Comparison of ENCODE assay signal across 9 mouse cellular contexts in genomic region chr12:102647839-102648564, GRCm38 (mm10). TPM values are rescaled to one million over a fixed set of nuclear protein-coding genes. Genes with fewer than 3 reads are reported as not detected.
DNase-seq lines count a peak whose midpoint lies in the region; ATAC-seq lines count a peak whose summit lies in the region.
"Had no signal": no experiment of that assay in that cellular context is flagged by ENCODE, and none has a peak within 500 bp of the region (broad histone marks: within the 10 kb centered on the region; RNA-seq: fewer than 3 reads in every experiment).

No protein-coding gene starts in this region.

- H3K9me3 ChIP-seq in heart, embryonic 10.5 days, result no peaks in the 10 kb centered on the region
- no peaks in the 10 kb centered on the region for H3K9me3 ChIP-seq in heart, embryonic 11.5 days (replicated peaks; ENCODE audit: control insufficient read depth, low read length)
- H3K9me3 ChIP-seq in intestine, embryonic 15.5 days, result no peaks in the 10 kb centered on the region
- no peaks in the 10 kb centered on the region for H3K9me3 ChIP-seq in liver, embryonic 15.5 days (replicated peaks)
- H3K9me3 ChIP-seq in stomach, embryonic 15.5 days, result no peaks in the 10 kb centered on the region
- H3K9me3 ChIP-seq in forebrain, embryonic 11.5 days (ENCODE audit: control insufficient read depth, low read length), result no peaks in the 10 kb centered on the region
- H3K9me3 ChIP-seq: midbrain, embryonic 15.5 days had no signal

- peak overlapping the region; percentile 29; the same call in 1 of the 2 replicates for H3K27ac ChIP-seq in heart, embryonic 10.5 days
- no peak overlapping the region for H3K27ac ChIP-seq in heart, embryonic 11.5 days (ENCODE audit: low read depth, low read length)
- peak overlapping the region; percentile 38 for H3K27ac ChIP-seq in intestine, embryonic 15.5 days
- peak overlapping the region; percentile 79 for H3K27ac ChIP-seq in liver, embryonic 15.5 days (replicated peaks)
- no peak overlapping the region for H3K27ac ChIP-seq in stomach, embryonic 15.5 days
- no peak overlapping the region for H3K27ac ChIP-seq in forebrain, embryonic 11.5 days (ENCODE audit: low read depth, low read length)
- H3K27ac ChIP-seq: midbrain, embryonic 15.5 days had no signal

- no peak for ATAC-seq in heart, embryonic 11.5 days (replicated peaks; ENCODE audit: insufficient number of reproducible peaks, low FRiP score, low TSS enrichment)
- peak; percentile 48 for ATAC-seq in intestine, embryonic 15.5 days
- ATAC-seq in liver, embryonic 15.5 days (ENCODE audit: insufficient read depth), result peak; percentile 74
- ATAC-seq in stomach, embryonic 15.5 days (ENCODE audit: insufficient read depth, low FRiP score, low read depth), result peak; percentile 44; the same call in 1 of the 2 replicates
- no peak for ATAC-seq in forebrain, embryonic 11.5 days (replicated peaks; ENCODE audit: low FRiP score)
- ATAC-seq: midbrain, embryonic 15.5 days had no signal

- whole genome bisulfite sequencing in heart, embryonic 10.5 days, result 65% methylated on average over 14 of the region's 14 CpGs
- WGBS in heart, embryonic 11.5 days (ENCODE audit: insufficient replicate concordance), result 67% methylated on average over 14 of the region's 14 CpGs
- WGBS in intestine, embryonic 15.5 days, result 56% methylated on average over 14 of the region's 14 CpGs
- WGBS in liver, embryonic 15.5 days (ENCODE audit: insufficient replicate concordance), result 25% methylated on average over 14 of the region's 14 CpGs
- WGBS in stomach, embryonic 15.5 days, result 53% methylated on average over 14 of the region's 14 CpGs
- 88% methylated on average over 14 of the region's 14 CpGs for WGBS in forebrain, embryonic 11.5 days

- H3K27me3 ChIP-seq in heart, embryonic 10.5 days (ENCODE audit: insufficient read depth, poor library complexity, severe bottlenecking), result no peaks in the 10 kb centered on the region
- H3K27me3 ChIP-seq in heart, embryonic 11.5 days (ENCODE audit: control insufficient read depth, insufficient read depth, low read length), result no peaks in the 10 kb centered on the region
- H3K27me3 ChIP-seq in intestine, embryonic 15.5 days (replicated peaks), result no peaks in the 10 kb centered on the region
- no peaks in the 10 kb centered on the region for H3K27me3 ChIP-seq in liver, embryonic 15.5 days
- no peaks in the 10 kb centered on the region for H3K27me3 ChIP-seq in stomach, embryonic 15.5 days (replicated peaks)
- H3K27me3 ChIP-seq in forebrain, embryonic 11.5 days (ENCODE audit: control insufficient read depth, insufficient read depth, low read length), result no peaks in the 10 kb centered on the region
- H3K27me3 ChIP-seq: midbrain, embryonic 15.5 days had no signal

- no peak for DNase-seq in heart, embryonic 10.5 days (ENCODE audit: low spot score)
- no peak for DNase-seq in forebrain, embryonic 11.5 days (ENCODE audit: low spot score)
- no peak for DNase-seq in ovary, adult 18-20 months (ENCODE audit: low spot score)
- no peak for DNase-seq in layer of hippocampus, postnatal 25 days (ENCODE audit: extremely low spot score in 1 of 2, low spot score in 1 of 2)

- H3K9ac ChIP-seq in heart, embryonic 11.5 days (ENCODE audit: low read depth, low read length), result no peak overlapping the region
- H3K9ac ChIP-seq in intestine, embryonic 15.5 days, result no peak overlapping the region
- H3K9ac ChIP-seq in liver, embryonic 15.5 days, result no peak overlapping the region
- H3K9ac ChIP-seq in stomach, embryonic 15.5 days, result no peak overlapping the region
- H3K9ac ChIP-seq in forebrain, embryonic 11.5 days (ENCODE audit: low read length), result no peak overlapping the region
- H3K9ac ChIP-seq: midbrain, embryonic 15.5 days had no signal

- no peak overlapping the region for H3K4me2 ChIP-seq in heart, embryonic 11.5 days
- no peak overlapping the region for H3K4me2 ChIP-seq in intestine, embryonic 15.5 days (replicated peaks)
- H3K4me2 ChIP-seq in liver, embryonic 15.5 days, result no peak overlapping the region; the same call in 1 of the 2 replicates
- no peak overlapping the region for H3K4me2 ChIP-seq in stomach, embryonic 15.5 days
- no peak overlapping the region for H3K4me2 ChIP-seq in forebrain, embryonic 11.5 days (ENCODE audit: low read depth, low read length, severe bottlenecking)
- H3K4me2 ChIP-seq: midbrain, embryonic 15.5 days had no signal

- H3K4me1 ChIP-seq in heart, embryonic 10.5 days, result peaks cover 54% of the 10 kb centered on the region
- peaks cover 28% of the 10 kb centered on the region for H3K4me1 ChIP-seq in heart, embryonic 11.5 days (ENCODE audit: control insufficient read depth, insufficient read depth, low read length)
- H3K4me1 ChIP-seq in intestine, embryonic 15.5 days (replicated peaks), result peaks cover 35% of the 10 kb centered on the region
- H3K4me1 ChIP-seq in liver, embryonic 15.5 days (replicated peaks), result peaks cover 49% of the 10 kb centered on the region
- 0 out of 2 replicates have a peak, but pooled peaks cover 3% of the 10 kb centered on the region for H3K4me1 ChIP-seq in stomach, embryonic 15.5 days
- H3K4me1 ChIP-seq in forebrain, embryonic 11.5 days (replicated peaks; ENCODE audit: control insufficient read depth, insufficient read depth, low read length), result no peaks in the 10 kb centered on the region

- no peaks in the 10 kb centered on the region for H3K36me3 ChIP-seq in heart, embryonic 10.5 days
- H3K36me3 ChIP-seq in heart, embryonic 11.5 days (ENCODE audit: control insufficient read depth, insufficient read depth, low read length), result no peaks in the 10 kb centered on the region
- H3K36me3 ChIP-seq in intestine, embryonic 15.5 days, result no peaks in the 10 kb centered on the region
- H3K36me3 ChIP-seq in liver, embryonic 15.5 days (replicated peaks), result no peaks in the 10 kb centered on the region
- no peaks in the 10 kb centered on the region for H3K36me3 ChIP-seq in stomach, embryonic 15.5 days
- no peaks in the 10 kb centered on the region for H3K36me3 ChIP-seq in forebrain, embryonic 11.5 days (ENCODE audit: control insufficient read depth, insufficient read depth, low read length)
- H3K36me3 ChIP-seq: midbrain, embryonic 15.5 days had no signal

- no peak overlapping the region for H3K4me3 ChIP-seq in heart, embryonic 10.5 days
- H3K4me3 ChIP-seq in heart, embryonic 11.5 days (ENCODE audit: low read depth, low read length), result no peak overlapping the region
- no peak overlapping the region for H3K4me3 ChIP-seq in intestine, embryonic 15.5 days (replicated peaks)
- H3K4me3 ChIP-seq in liver, embryonic 15.5 days (replicated peaks), result no peak overlapping the region
- no peak overlapping the region for H3K4me3 ChIP-seq in stomach, embryonic 15.5 days (replicated peaks)
- no peak overlapping the region for H3K4me3 ChIP-seq in forebrain, embryonic 11.5 days (ENCODE audit: low read depth, low read length)
- H3K4me3 ChIP-seq: midbrain, embryonic 15.5 days had no signal

RNA-seq across cellular contexts. Expression of gene Itpk1, which starts 56.7 kb away (rescaled TPM):
- polyA plus RNA-seq in heart, embryonic 10.5 days (2016; fragmentation: Nextera tagmentation; extraction: Ambion mirVana), result 3.5 and 4.8 TPM in 2 replicates
- 3.2 and 3.5 TPM in 2 replicates for polyA plus RNA-seq in heart, embryonic 11.5 days (2014; fragmentation: Nextera tagmentation; extraction: Ambion mirVana)
- polyA plus RNA-seq in intestine, embryonic 15.5 days (2015; fragmentation: Nextera tagmentation; extraction: Ambion mirVana), result 39.1 and 40.1 TPM in 2 replicates
- polyA plus RNA-seq in liver, embryonic 15.5 days (2015; fragmentation: Nextera tagmentation; extraction: Ambion mirVana), result 4.0 and 5.2 TPM in 2 replicates
- polyA plus RNA-seq in stomach, embryonic 15.5 days (2015; fragmentation: Nextera tagmentation; extraction: Ambion mirVana), result 20.1 and 21.9 TPM in 2 replicates
- 19.6 and 21.5 TPM in 2 replicates for polyA plus RNA-seq in forebrain, embryonic 11.5 days (2014; fragmentation: Nextera tagmentation; extraction: Ambion mirVana)
- 10 to 100 TPM; 56.4 to 66.2 TPM for total RNA-seq in layer of hippocampus, postnatal 25 days (2021)

Comparison
In these comparisons a context has a peak if more than half of its experiments do, and no peak if none do; other contexts are left out.
1. H3K27ac ChIP-seq: peak in heart, embryonic 10.5 days (single experiment), intestine, embryonic 15.5 days (single experiment) and liver, embryonic 15.5 days (single experiment); none in heart, embryonic 11.5 days (single experiment), stomach, embryonic 15.5 days (single experiment) and forebrain, embryonic 11.5 days (single experiment).
2. ATAC-seq: peak in intestine, embryonic 15.5 days (single experiment), liver, embryonic 15.5 days (single experiment) and stomach, embryonic 15.5 days (single experiment); none in heart, embryonic 11.5 days (single experiment) and forebrain, embryonic 11.5 days (single experiment).